Mouse (Mus musculus) WW6 (cell line): Measurements from ENCODE around the gene Sfn.
"Not testable (repeated sequence)": the region's sequence is repeated elsewhere in the genome, so short reads cannot be mapped to it uniquely, and the experiment has no call there.

Experiments used
- DNase-seq: peaks from one replicate; pipeline ENCODE4 v3.0.0-alpha.2; 2013; ENCODE audit warnings: low read depth, low spot score

Gene Sfn

GRCm38 (mm10) chr4:133601721-133602218, at the start of gene Sfn:
Sfn (minus strand) TSS chr4:133602168.
- DNase-seq: peak; percentile 83

GRCm38 (mm10) chr4:133651445-133651844, 49.5 kb upstream of the Sfn start:
- DNase-seq: no peak

DNA sequence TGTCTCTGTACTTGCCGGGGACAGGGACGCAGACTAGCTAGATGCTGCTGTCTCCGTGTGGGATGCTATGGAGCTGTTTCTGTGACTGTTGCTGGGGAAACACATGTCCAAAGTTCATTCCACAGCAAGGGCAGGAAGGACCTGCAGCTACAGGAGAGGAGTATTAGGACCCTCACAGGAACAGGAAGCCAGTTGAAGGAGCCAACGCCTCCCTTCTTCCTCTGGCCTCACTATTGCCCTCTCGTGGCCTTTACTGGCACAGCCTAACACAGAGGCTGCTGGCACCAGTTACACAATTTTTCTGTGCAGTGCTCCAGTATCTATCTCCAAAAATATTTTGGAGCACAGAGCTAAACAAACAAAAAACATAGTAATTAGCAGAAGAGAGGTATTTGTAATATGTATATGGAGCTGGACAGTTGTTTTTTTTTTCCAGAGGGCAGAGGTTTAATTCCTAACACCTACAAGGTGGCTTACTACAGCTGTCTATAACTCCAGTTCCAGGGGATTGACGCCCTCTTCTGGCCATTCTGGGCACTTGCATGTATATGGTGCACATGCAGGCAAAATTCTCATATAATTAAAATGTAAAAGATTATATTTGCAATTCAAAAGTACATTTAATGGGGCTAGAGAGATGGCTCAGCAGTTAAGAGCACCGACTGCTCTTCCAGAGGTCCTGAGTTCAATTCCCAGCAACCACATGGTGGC, 48.2 kb upstream of the Sfn start, which contains the start of gene Zdhhc18:
Gene Zdhhc18 (minus strand): TSS at position 166 of the 711 bp plus-strand sequence.
- DNase-seq: no peak

DNA sequence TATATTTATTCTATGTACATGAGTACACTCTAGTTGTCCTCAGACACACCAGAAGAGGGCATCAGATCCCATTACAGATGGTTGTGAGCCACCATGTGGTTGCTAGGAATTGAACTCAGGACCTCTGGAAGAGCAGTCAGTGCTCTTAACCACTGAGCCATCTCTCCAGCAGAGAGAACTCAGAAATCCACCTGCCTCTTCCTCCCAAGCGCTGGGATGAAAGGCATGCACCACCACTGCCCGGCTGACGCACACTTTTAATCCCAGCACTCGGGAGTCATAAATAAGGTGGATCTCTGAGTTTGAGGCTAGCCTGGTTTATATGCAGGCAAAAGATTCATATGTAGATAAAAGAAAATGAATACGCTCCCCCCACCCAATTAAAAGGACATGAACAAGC, 47.5 kb upstream of the Sfn start:
- DNase-seq: not testable (repeated sequence)

DNA sequence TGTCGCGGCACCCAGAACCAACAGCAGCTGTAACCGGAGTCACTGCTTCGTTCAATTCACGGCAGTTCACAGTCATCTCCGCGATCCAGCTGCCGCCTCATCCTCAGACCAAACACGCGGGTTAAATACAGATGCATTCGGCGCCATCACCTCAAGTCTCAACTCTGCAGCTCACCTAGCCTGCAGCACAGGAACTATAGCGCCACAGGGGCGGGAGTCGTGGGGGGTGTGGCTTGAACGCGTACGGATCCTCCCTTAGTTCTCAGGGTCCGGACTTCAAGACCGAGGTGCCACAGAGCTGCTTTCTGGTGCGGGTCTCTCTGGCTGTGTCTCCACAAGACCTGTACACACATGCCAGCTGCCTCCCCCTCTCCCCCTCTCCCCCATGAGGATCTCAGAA, 43.7 kb upstream of the Sfn start:
- no peak for DNase-seq

GRCm38 (mm10) chr4:133645195-133645594, 43.2 kb upstream of the Sfn start:
- peak; percentile 69 for DNase-seq

DNA sequence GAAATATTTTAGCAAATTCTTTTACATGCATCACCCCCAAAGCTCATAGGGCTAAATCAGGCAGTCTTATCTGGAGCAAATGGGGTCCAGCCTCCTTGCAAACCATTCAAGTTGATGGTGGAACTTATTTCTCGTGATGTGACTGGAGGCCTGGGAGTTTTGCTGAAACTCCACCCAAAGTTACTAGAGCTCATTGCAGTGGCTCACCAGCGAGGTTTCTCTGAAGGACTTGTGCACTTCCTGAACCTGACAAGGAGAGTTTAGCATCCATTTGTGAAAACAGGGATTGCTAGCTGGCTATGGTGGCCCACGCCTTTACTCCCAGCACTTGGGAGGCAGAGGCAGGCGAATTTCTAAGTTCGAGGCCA, 32.1 kb upstream of the Sfn start:
- no peak for DNase-seq

- no peak for DNase-seq
These were observed 31.5 kb upstream of the Sfn start for GRCm38 (mm10) chr4:133633332-133634042.

GRCm38 (mm10) chr4:133632483-133633327, 30.7 kb upstream of the Sfn start:
- no peak for DNase-seq

DNA sequence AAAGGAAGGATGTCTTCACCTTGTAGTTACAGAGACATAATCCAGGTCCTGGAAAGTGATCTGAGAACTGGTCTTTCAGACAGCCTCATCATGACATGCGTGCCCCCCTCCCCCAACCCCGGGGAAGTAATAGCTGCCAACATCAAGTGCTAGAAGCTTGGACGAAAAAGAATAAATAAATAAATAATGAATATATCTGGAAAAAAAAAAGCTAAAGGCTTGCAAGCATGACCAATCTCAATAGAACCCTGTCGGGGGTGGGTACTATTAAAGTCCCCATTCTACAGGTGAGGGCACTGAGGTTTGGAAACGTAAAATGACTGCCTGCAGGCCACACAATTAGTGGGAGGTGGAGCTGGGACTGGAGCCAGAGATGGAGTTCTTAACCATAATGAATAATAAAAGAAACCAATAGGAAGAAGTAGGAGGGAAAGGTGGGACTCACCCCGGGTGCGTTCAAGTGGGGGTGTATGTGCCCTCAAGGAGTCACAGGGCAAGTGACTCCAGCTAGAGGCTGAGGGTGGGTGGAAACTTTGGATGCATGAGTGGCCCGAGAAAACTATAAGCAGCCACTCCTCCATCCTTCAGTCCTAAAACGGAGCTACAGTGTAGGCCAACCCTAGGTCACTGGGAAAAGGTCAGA, 29.9 kb upstream of the Sfn start:
- no peak for DNase-seq

DNA sequence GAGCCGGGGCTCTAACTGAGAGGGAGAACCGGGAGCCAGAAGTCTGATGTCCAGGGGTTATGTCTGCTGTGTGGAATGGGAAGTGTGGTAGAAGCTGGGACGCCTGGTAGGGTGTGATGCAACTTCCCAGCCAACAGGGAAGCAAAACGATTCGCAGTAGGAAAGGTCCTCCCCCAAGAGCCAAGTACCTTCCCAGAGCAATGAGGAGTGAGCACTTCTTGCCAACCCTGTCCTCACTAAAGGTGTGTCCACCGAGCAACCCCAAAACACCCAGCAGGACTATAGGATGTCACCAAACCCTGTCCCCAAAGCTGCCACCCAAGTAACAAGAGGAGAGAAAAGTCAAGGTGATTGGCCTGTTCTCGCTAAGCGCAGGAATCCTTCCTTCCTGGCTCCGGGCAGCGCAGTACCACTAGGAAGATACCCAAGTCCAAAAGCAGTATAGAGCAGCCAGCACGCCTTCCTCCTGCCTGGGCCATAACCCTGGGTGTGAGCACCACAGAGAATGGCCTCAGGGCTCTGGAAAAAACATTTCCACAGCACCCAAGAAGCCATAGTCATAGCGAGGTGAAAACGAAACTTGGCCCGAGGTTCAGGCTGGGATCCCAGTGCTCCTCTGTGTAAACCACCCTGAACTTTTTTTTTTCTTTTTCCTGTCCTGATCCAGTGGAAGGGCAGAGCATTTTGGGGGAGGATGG, 29.3 kb upstream of the Sfn start:
- no peak for DNase-seq

DNA sequence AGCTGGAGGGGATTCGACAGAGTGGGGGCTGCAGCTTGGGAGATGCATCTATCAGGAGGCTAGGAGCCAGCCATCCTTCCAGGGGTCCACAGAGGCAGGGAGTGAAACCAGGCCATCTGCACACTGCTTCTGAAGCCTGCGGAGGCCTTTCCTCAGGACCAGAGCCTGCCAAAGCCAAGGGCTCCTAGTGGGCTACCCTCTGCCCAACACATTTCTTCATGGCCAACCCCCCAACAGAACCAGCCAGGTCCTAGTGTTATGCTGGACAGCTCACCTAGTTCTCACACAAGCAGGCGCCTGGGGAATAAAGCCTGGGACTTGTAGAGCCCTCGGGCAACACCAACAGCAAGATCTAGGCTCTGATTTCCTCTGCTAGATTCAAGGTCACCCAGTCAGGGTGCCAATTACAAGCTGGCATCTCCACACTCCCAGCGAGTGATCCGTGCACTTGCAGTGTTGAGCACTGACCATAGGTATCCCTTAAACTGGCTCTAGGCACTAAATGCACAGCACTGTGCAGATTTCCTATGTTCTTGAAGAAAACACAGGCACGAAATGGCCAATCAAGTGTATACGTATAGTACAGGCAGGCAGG, 28.5 kb upstream of the Sfn start:
- DNase-seq: no peak

GRCm38 (mm10) chr4:133629191-133629590, 27.2 kb upstream of the Sfn start:
- DNase-seq: no peak

- DNase-seq: no peak
These were observed 26.5 kb upstream of the Sfn start for GRCm38 (mm10) chr4:133628517-133628916.

GRCm38 (mm10) chr4:133627039-133627438, 25.1 kb upstream of the Sfn start:
- DNase-seq: no peak

DNA sequence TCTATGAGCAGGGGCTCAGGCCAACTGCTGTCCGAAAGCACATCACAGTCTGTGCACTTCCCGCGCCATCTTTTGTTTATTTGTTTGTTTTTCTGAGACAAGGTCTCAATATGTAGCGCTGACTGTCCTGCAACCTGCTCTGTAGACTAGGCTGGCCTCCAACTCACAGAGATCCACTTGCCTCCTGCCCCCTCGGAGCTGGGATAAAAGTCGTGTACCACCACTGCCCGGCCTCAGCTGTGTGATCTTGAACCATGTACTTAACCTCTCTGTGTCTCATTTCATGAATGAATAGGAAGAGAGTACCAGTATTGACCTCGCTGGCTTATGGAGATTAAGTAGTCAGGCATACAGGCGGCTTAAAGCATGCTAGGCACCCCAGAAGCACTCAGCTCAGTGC, 24.7 kb upstream of the Sfn start:
- DNase-seq: no peak

- no peak for DNase-seq
These were observed 24.3 kb upstream of the Sfn start for GRCm38 (mm10) chr4:133626221-133626620.

GRCm38 (mm10) chr4:133625621-133626071, 23.7 kb upstream of the Sfn start:
- DNase-seq: no peak

GRCm38 (mm10) chr4:133624830-133625229, 22.9 kb upstream of the Sfn start:
- no peak for DNase-seq

DNA sequence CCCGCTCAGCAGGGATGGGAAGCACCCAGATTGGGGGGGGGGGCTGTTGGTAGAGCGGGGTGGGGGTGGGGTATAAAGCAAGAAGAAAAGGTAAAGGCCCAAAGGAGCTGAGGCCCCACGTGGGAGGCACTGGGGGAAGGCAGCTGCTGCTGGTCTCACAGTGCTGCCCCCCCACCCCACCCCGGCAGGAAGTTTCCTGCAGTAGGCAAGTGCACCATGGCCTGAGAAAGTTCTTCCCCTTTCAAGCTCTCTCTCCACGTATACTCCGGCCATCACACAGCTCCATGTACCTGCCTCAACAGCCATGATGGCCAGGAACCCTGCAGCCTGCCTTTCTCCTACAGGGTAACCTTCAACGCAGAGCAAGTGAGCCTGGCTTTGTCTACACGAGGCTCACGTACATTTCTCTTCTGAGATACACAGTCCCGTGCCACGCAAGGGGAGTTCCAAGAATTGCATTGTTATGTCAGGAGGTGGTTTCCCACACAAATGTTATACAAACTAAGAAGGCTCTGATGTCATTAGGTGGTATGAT, 20.3 kb upstream of the Sfn start:
- DNase-seq: no peak
